Mouse (Mus musculus) heart, embryonic 14.5 days (tissue): ENCODE data around the gene Scgb2b20. TPM values are rescaled to one million over a fixed set of nuclear protein-coding genes. Genes with fewer than 3 reads are reported as not detected.
"Not testable (repeated sequence)": the region's sequence is repeated elsewhere in the genome, so short reads cannot be mapped to it uniquely, and the experiment has no call there.

Experiments used
- ATAC-seq: fragments of 200-750 bp; cut with Nextera tagmentation; 2 replicates; pipeline ENCODE4 v1.8.0; 2017; ENCODE audit warnings: low read depth, moderate TSS enrichment; ENCODE audit not compliant: insufficient number of reproducible peaks, insufficient read depth, low FRiP score
- H3K27ac ChIP-seq, 2 experiments: fragments of 200-500 bp in 1 of 2; fragments of 300-500 bp in 1 of 2; sonication (generic) in 1 of 2; replicated peaks in 1 of 2; 2 replicates each; pipeline ENCODE4 v1.5.1; 2012 to 2014; ENCODE audit warnings: low read depth in 2 of 2, low read length in 2 of 2, control low read depth in 1 of 2, mild to moderate bottlenecking in 1 of 2, mixed read lengths in 1 of 2; ENCODE audit not compliant: control insufficient read depth in 1 of 2, insufficient read depth in 1 of 2
- H3K27me3 ChIP-seq: fragments of 300-500 bp; sonication (generic); 2 replicates; pipeline ENCODE4 v1.6.1; 2014; ENCODE audit warnings: mild to moderate bottlenecking, low read length, control low read depth; ENCODE audit not compliant: control insufficient read depth, insufficient read depth
- H3K36me3 ChIP-seq: fragments of 300-500 bp; sonication (generic); 2 replicates; pipeline ENCODE4 v1.6.1; 2014; ENCODE audit warnings: mild to moderate bottlenecking, control low read depth, low read length, mixed read lengths; ENCODE audit not compliant: control insufficient read depth, insufficient read depth
- H3K4me1 ChIP-seq, 2 experiments: fragments of 200-500 bp in 1 of 2; fragments of 300-500 bp in 1 of 2; sonication (generic) in 1 of 2; 2 replicates each; pipeline ENCODE4 v1.6.1; 2012 to 2014; ENCODE audit warnings: low read length in 2 of 2, control low read depth in 1 of 2, mixed read lengths in 1 of 2; ENCODE audit not compliant: control insufficient read depth in 2 of 2, insufficient read depth in 2 of 2
- H3K4me2 ChIP-seq: fragments of 300-500 bp; sonication (generic); 2 replicates; pipeline ENCODE4 v1.6.1; 2014; ENCODE audit warnings: mild to moderate bottlenecking, low read length
- H3K4me3 ChIP-seq, 2 experiments: fragments of 200-500 bp in 1 of 2; fragments of 300-500 bp in 1 of 2; sonication (generic) in 1 of 2; 2 replicates each; pipeline ENCODE4 v1.5.1; 2012 to 2014; ENCODE audit warnings: low read length in 2 of 2, mild to moderate bottlenecking in 2 of 2, control low read depth in 1 of 2, low read depth in 1 of 2, moderate library complexity in 1 of 2; ENCODE audit not compliant: control insufficient read depth in 1 of 2, insufficient read depth in 1 of 2
- H3K9ac ChIP-seq: fragments of 300-500 bp; sonication (generic); 2 replicates; pipeline ENCODE4 v1.6.1; 2014; ENCODE audit warnings: mild to moderate bottlenecking, low read length
- H3K9me3 ChIP-seq: fragments of 300-500 bp; sonication (generic); 2 replicates; pipeline ENCODE4 v1.6.1; 2016; ENCODE audit warnings: low read length, control low read depth; ENCODE audit not compliant: control insufficient read depth
- WGBS: fragments of 180-500 bp; shearing (Covaris S2); extraction: QIAGEN DNeasy Blood & Tissue Kit; methylation state at CpG from one replicate; pipeline ENCODE4 v1.1.7; 2014; 5-methylcytosine and 5-hydroxymethylcytosine counted together
- polyA plus RNA-seq: library from polyadenylated mRNA; unstranded; fragments of >200 nt; fragmentation: Nextera tagmentation; extraction: Ambion mirVana; gene quantifications from 2 replicates; pipeline ENCODE4 v1.2.1, GENCODE M21; 2014

The Scgb2b20 gene
- not detected in 2 replicates for polyA plus RNA-seq

DNA sequence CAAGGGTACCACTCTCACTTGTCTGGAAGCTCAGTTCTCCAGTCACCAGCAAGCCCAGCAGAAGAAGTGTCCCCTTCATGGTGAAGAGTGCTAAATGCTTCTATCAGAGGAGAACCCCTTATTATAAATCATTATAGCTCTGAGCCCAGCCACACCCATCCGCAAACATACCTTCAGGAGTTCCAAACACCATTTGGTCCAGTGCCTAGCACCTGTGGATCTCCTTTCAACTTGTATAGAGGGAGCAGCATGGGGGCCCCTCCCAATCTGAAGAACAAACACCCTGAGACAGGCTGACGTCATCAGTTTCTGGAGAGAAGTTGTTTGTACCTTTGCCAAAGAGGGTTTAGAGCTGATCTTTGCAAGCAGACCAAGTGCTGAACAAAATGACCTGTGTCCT is at the start of gene Scgb2b20:
Gene Scgb2b20, minus strand, starts transcription at position 101 of the 400 bp plus-strand sequence.
- ATAC-seq, H3K4me3 ChIP-seq, H3K27me3 ChIP-seq, H3K4me2 ChIP-seq, H3K4me1 ChIP-seq, H3K36me3 ChIP-seq, H3K9ac ChIP-seq, H3K9me3 ChIP-seq, H3K27ac ChIP-seq: not testable (repeated sequence)
- 63% methylated on average over 2 of the region's 2 CpGs for WGBS

DNA sequence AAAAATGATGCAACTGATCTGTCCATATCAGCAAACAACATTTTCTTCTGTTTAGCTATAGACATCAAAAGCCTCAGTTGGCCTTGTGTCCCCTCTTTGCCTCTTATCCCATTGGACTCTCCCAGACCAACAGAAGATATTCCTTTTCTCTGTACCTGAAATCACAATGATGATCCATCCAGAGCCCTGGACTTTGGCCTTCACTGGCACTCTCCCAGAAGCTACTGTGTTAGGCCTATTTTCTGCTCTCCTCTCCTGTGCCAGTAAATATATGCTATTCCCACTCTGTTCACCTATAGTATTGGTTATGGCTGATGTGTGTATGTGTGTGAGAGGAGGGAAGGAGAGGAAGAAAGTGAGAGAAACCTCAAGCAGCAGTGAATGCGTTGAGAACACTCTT is 43.6 kb upstream of the Scgb2b20 start:
- not testable (repeated sequence) for H3K27me3 ChIP-seq, H3K9me3 ChIP-seq, H3K4me3 ChIP-seq, ATAC-seq, H3K9ac ChIP-seq, H3K27ac ChIP-seq, H3K4me2 ChIP-seq, H3K36me3 ChIP-seq, H3K4me1 ChIP-seq
- 17% methylated on average over 1 of the region's 1 CpGs for WGBS

DNA sequence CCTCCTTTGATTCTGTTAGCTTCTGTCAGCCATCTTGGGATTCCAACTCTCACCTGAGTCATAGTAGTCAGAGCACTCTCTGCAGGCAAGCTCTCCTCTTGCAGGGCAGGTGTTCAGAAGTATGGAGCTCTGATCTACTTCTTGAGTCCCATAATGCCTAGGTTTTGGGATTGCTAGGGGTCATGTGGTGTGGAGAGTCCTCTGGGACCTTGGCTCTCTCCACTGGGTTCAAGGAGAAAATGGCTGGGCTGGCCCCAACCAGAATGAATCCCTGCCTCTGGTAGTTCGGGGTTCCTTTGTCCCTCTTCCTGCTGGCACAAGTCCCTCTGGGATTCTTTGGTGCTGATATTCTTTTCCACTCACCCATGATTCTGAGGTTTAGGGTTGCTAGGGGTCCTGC is 35.5 kb upstream of the Scgb2b20 start:
- H3K36me3 ChIP-seq, result no peaks in the 10 kb centered on the region
- H3K4me1 ChIP-seq, result no peaks in the 10 kb centered on the region
- no peak overlapping the region for H3K4me3 ChIP-seq
- ATAC-seq, result no peak
- 68% methylated on average over 1 of the region's 1 CpGs for WGBS
- no peak overlapping the region for H3K9ac ChIP-seq
- no peak overlapping the region for H3K27ac ChIP-seq
- H3K4me2 ChIP-seq, result no peak overlapping the region
- H3K9me3 ChIP-seq, result 0 out of 2 replicates have a peak, but pooled peaks cover 2% of the 10 kb centered on the region
- no peaks in the 10 kb centered on the region for H3K27me3 ChIP-seq

DNA sequence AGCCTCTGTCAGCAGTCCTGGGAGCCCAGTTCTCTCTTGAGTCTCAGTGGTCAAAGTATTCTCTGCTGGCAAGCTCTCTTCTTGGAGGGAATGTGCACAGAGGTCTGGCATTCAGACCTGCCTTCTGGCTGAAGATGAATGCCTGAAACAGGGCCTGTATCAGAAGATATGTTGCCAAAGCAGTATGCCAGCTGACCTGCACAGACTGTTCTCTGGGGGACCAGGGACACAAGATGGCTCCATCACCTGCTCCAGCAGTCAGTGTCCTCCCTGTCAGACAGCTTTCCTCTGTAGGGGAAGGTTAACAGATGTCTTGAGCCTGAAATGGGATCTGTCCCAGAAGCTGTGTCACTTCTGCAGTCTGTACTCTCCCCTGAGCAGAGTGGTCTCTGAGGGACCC is 33.6 kb upstream of the Scgb2b20 start:
- not testable (repeated sequence) for H3K4me1 ChIP-seq, H3K27ac ChIP-seq, H3K4me2 ChIP-seq, H3K9me3 ChIP-seq, ATAC-seq, H3K27me3 ChIP-seq, H3K4me3 ChIP-seq, H3K36me3 ChIP-seq, H3K9ac ChIP-seq

DNA sequence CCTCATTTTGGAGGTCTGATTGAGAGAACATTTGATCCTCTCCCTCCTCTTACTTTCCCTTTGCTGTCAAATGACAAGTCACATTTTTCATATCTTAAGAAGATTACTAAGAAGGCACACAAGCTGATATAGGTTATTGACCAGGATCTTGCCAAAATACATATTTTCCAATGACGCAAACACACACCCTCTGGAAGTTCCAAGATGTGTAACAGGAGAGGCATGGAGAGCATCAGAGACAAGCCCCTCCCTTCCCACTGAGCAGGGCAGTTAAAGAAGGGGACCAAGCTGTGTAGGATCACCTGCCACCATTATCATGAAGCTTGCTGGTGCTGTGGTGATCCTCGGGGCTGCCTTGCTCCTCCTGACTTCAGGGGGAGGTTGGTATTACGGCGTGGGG is 6.8 kb upstream of the Scgb2b20 start, which contains the start of gene Scgb1b20:
Gene Scgb1b20, plus strand, starts transcription at position 301 of the 400 bp plus-strand sequence.
- not testable (repeated sequence) for H3K9ac ChIP-seq, ATAC-seq, H3K27ac ChIP-seq, H3K4me3 ChIP-seq, H3K36me3 ChIP-seq, H3K27me3 ChIP-seq, H3K9me3 ChIP-seq, H3K4me2 ChIP-seq, H3K4me1 ChIP-seq
- 75% methylated on average over 4 of the region's 4 CpGs for WGBS

Other genes with a start within 250 kb of the Scgb2b20 start
- gene Scgb2b18, start 192.5 kb downstream of the Scgb2b20 start, polyA plus RNA-seq, result not detected in 2 replicates
- not detected in 2 replicates for gene Scgb1b18, start 180.8 kb downstream of the Scgb2b20 start, polyA plus RNA-seq
- gene Scgb2b19, start 86.0 kb downstream of the Scgb2b20 start, polyA plus RNA-seq, result not detected in 2 replicates
- not detected in 2 replicates for gene Scgb1b19, start 79.0 kb downstream of the Scgb2b20 start, polyA plus RNA-seq
- gene Scgb1b20, start 6.9 kb upstream of the Scgb2b20 start, polyA plus RNA-seq, result not detected in 2 replicates
- gene Scgb2b21, start 154.1 kb upstream of the Scgb2b20 start, polyA plus RNA-seq, result not detected in 2 replicates